Mouse (Mus musculus) lung, postnatal 0 days (tissue): ENCODE results near the gene Smcp.

Source experiments
- CTCF ChIP-seq: IDR thresholded peaks from 2 replicates; pipeline ENCODE4 v1.5.1; 2016; ENCODE audit warnings: antibody characterized with exemption, mild to moderate bottlenecking
- EP300 ChIP-seq: IDR thresholded peaks from 2 replicates; pipeline ENCODE4 v1.6.1; 2016; ENCODE audit warnings: antibody characterized with exemption, mild to moderate bottlenecking, control low read depth

GRCm38 (mm10) chr3:92572514-92573155 is 16.2 kb downstream of the Smcp start:
- TF ChIP-seq CTCF (no peak), EP300 (no peak)
